Mouse (Mus musculus) left cerebral cortex, adult 8-10 months (tissue): ENCODE measurements around the gene Prkca. TPM values are rescaled to one million over a fixed set of nuclear protein-coding genes. Genes with fewer than 3 reads are reported as not detected.

ENCODE experiments used
- DNase-seq, 2 experiments: peaks; one replicate each; pipeline ENCODE4 v3.0.0; 2022; ENCODE audit warnings: low spot score in 2 of 2
- total RNA-seq, 4 experiments: library from RNA; stranded (reverse); gene quantifications; 2 replicates each; pipeline ENCODE4 v1.2.4; 2022

Prkca gene
- total RNA-seq, result 100 to 1,000 TPM; 132 to 162 (median 144) TPM

DNA sequence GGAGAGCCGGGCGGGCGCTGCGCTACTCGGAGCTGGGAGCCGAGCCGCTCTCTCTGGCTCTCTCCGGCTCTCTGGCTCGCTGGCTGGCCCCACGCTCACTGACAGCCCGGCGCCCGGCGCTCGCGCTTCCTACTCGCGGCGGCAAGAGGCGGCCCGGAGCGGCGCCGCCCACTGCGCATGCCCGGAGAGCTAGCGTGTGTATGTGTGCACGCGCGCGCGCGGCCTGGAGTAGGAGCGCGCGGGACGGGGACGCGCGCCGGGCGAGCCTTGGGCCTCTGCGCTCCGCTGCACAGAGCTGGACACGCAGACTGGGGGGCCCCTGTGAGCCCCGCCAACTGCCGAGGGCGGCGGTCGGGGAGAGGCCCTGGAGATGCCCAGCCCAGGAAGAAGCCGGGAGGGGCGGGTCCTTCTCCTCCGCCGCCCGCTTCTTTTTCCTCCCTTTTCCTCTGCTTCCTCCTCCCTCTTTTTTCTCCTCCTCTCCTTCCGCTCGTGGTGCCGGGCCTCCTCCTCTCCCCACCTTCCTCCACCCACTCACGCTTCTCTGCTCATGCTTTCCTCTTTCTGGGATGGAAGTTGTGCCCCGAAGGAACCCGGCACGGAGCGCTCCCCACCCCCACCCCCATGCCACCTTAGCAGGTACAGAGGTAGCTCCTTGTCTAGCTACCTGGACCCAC lies at the start of gene Prkca:
Gene Prkca, minus strand, starts transcription at position 140 of the 674 bp plus-strand sequence.
- peak; percentile 90 to 92 for DNase-seq

DNA sequence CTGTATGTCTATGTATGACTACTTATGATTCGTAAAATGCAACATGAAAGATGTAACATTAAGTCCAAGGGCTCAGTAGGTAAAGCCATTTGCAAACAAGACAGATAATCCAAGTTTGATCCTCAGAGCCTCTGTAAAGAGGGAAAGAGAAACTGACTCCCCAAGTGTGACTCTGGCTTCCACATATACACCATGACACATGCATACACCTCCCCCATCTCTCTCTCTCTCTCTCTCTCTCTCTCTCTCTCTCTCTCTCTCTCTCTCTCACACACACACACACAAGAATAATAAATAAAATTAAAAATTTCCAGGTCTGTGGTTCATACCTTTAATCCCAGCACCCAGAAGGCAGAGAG lies 41.9 kb upstream of the Prkca start:
- DNase-seq, result no peak

GRCm38 (mm10) chr11:108384920-108385665 lies 41.4 kb upstream of the Prkca start:
- no peak for DNase-seq

- DNase-seq, result no peak
Measured at GRCm38 (mm10) chr11:108382664-108383063, 38.9 kb upstream of the Prkca start.

DNA sequence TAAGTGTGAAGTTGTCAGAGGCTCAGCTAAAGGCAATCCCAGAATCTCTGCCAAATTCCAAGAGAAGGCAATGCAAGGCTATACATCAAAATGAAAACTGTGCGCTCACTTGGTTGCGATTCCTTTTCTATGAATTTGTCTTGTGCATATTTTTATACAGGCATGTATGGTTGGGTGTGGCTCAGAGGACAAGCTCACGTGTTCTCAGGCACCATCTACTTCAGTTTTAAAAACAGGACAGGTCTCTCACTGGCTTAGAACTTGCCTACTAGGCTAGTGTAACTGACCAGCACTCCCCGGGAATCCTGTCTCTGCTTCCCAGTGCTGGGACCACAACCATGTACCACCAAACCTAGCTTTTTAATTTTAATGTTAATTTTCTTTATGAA lies 34.6 kb upstream of the Prkca start:
- DNase-seq, result no peak

- DNase-seq, result peak; percentile 71 to 85
Measured at GRCm38 (mm10) chr11:108377680-108378362, 34.1 kb upstream of the Prkca start.

DNA sequence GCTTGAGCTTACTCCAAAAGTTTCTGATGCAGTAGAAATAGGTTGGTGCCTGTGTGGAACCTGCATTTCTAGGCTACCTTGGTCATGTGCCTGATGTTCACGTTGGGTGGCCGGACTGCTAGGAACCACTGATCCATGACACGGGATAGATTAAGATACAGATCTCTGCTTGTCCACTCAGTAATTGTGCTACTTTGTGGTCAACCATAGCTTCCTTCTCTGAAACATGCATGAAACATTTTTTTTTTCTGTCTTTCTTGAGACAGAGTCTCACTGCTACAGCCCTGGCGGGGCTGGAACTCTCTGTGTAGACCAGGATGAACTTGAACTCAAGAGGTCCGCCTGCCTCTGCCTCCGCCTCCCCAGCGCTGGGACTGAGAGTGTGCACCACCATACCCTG lies 33.1 kb upstream of the Prkca start:
- no peak for DNase-seq

DNA sequence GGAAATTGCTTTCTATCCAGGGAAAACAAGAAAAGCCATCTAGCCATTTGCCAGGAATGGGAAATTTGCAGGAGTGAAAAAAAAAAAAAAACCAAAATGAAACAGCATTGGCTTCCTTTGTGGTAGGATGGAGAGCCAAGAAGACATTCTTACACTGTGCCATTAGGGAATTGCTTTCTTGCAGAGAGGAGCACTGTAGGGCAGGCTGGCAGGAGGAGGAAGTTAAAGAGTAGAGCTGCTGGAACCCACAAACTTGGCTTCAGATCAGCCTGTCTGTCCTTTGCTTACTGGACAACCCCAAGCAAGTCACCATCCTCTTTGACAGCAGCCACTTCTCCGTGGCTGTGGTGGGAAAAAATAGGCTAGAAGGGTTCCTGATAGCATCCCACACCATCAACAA lies 23.3 kb upstream of the Prkca start:
- no peak for DNase-seq

DNA sequence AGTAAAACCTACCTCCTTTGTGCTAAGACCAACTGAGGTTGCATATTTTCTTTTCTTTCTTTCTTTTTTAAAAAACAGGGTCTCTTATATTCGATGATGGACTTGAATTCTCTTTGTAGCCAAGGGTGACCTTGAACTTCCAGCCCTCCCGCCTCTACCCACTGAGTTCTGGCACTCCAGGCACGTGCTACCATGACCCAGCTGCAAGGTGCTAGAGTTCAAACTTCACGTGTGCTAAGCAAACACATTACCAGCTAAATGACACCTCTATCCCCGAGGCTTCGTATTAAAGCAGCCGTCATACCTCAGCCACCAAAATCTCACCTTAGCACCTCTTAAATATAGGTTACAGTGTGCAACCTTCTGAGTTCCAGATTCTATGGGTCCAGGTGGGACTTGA lies 21.9 kb upstream of the Prkca start:
- no peak for DNase-seq

- DNase-seq, result peak in 1 of 2 experiments; percentile 23
Measured at GRCm38 (mm10) chr11:108364945-108365589, 21.3 kb upstream of the Prkca start.

DNA sequence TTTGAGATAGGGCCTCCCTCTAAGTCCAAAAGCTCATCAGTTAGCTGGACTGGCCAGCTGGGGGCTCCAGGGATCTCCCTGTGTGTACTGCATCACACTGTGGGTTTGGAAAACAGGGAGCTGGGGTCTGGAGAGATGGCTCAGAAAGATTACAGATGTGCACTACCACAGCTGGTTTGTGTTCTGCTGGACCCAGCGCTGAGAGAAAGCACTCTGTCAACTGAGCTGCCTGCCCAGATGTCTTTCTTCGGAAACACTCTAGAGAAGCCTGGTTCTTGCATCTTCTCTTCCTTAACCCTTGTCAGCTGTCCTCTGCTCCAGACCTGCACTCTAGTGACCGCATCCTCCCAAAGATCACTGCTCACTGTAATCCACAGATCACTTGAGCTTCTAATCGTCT lies 20.3 kb upstream of the Prkca start:
- DNase-seq, result no peak

GRCm38 (mm10) chr11:108362965-108363364 lies 19.2 kb upstream of the Prkca start:
- DNase-seq, result no peak

DNA sequence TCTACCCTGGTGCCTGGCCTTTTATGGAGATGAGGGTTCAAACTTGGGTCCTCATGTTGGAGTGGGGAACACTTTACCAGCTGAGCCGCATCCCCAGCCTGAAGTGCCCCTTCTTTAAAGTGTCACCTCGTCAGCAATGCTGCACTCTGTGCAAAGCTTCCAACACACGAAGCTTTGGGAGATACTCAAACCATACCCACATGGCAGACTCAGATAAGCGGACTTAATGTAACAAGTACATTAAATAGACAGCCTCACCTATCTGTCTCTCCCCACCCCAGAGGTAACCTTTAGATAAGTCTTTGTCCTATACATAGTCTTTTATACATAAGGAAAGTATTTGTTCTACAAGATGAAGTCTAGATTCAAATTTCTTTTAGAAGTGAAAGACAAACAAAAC lies 17.3 kb upstream of the Prkca start:
- DNase-seq, result no peak

DNA sequence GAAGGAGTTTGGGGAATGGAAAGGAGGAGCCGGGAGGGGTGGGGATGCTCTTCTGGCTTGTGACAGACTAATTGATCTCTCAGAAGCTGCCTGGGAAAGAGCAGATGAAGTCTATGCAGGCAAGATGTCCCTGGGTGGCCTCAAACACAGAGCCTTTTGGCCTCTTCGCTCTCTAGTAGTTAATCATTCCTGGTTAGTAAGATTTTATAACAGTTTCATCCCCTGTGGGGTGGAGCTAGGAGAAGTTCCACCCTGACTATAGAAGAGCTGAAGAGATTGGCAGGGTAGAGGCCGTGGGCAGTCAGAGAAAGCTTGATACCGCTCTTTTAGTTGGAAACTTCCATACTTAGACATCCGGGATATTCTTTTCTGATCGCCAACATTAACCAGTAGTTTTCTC lies 15.2 kb upstream of the Prkca start:
- no peak for DNase-seq

GRCm38 (mm10) chr11:108356020-108356419 lies 12.3 kb upstream of the Prkca start:
- DNase-seq, result no peak

DNA sequence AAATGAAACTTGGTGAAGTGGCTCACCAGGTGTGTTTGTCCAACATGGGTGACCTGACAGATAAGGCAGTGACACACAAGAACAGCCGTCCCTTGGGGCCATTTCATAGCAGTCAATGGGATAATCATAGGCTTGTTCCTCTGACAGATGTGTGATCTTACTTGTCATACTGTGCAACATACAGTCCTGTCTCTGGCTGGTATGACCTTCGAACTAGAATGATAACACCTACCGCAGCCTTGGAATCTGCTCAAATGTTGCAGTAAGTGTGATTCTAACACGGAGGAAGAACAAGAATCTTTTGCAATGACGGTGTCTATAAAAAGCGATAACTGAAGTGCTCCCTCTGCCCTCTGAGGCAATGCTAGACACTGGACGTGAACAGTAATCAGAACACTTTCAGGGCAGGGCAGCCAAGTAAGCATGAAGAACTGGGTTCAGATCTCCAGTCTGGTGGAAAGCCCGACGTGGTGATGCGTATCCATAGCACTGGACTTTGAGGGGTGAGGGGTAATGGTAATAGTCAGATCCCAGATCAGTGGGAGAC lies 9.2 kb upstream of the Prkca start:
- DNase-seq, result no peak

DNA sequence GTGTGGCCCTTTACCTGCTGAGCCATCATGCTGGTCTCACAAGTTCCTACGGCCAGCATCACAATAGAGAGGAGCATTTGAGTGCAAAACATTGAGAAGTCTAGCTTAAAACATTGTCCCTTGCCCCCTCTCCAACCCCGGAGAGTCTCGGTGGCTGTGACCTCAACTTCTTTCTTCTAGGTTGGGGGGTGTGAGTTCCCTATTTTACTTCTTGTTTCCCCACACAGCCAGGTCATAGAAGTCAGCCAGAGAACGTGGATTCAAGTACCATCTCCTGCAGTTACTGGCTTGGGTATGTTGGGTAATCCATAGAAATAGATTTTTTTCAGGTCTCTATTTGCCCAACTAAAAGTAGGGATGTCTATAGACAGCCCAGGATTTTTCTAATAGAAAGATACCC lies 7.1 kb upstream of the Prkca start:
- no peak for DNase-seq

- no peak for DNase-seq
Measured at GRCm38 (mm10) chr11:108345321-108345720, 1.6 kb upstream of the Prkca start.

- no peak for DNase-seq
Measured at GRCm38 (mm10) chr11:108344759-108345158, 1.0 kb upstream of the Prkca start.

- peak in 1 of 2 experiments; percentile 32 for DNase-seq
Measured at GRCm38 (mm10) chr11:108342781-108343768, 653 bp downstream of the Prkca start, which contains the start of gene Apoh. Gene Apoh, plus strand, starts transcription at chr11:108343354.
